Mouse (Mus musculus) intestine, embryonic 16.5 days (tissue): ENCODE data around the gene Wdr54. TPM values are rescaled to one million over a fixed set of nuclear protein-coding genes. Genes with fewer than 3 reads are reported as not detected.
A peak's percentile ranks its signal among the peaks of the same experiment; 100 is the strongest.

Source experiments
- ATAC-seq: fragments of 200-750 bp; cut with Nextera tagmentation; 2 replicates; pipeline ENCODE4 v1.8.0; 2017; ENCODE audit warnings: moderate TSS enrichment, moderate library complexity
- H3K27ac ChIP-seq: fragments of 300-500 bp; sonication (generic); 2 replicates; pipeline ENCODE4 v1.5.1; 2014; ENCODE audit warnings: mild to moderate bottlenecking, low read length
- H3K27me3 ChIP-seq: fragments of 300-500 bp; sonication (generic); replicated peaks from 2 replicates; pipeline ENCODE4 v1.6.1; 2014; ENCODE audit warnings: low read length, control low read depth, mixed read lengths; ENCODE audit not compliant: control insufficient read depth, insufficient read depth
- H3K36me3 ChIP-seq: fragments of 300-500 bp; sonication (generic); 2 replicates; pipeline ENCODE4 v1.6.1; 2014; ENCODE audit warnings: low read length, control low read depth; ENCODE audit not compliant: control insufficient read depth, insufficient read depth
- H3K4me1 ChIP-seq: fragments of 300-500 bp; sonication (generic); 2 replicates; pipeline ENCODE4 v1.6.1; 2014; ENCODE audit warnings: low read length, control low read depth, mixed read lengths; ENCODE audit not compliant: control insufficient read depth, insufficient read depth
- H3K4me2 ChIP-seq: fragments of 300-500 bp; sonication (generic); 2 replicates; pipeline ENCODE4 v1.6.1; 2014; ENCODE audit warnings: low read depth, low read length, control low read depth
- H3K4me3 ChIP-seq: fragments of 300-500 bp; sonication (generic); 2 replicates; pipeline ENCODE4 v1.5.1; 2014; ENCODE audit warnings: mild to moderate bottlenecking, low read length
- H3K9ac ChIP-seq: fragments of 300-500 bp; sonication (generic); 2 replicates; pipeline ENCODE4 v1.6.1; 2014; ENCODE audit warnings: low read depth, low read length
- H3K9me3 ChIP-seq: fragments of 300-500 bp; sonication (generic); 2 replicates; pipeline ENCODE4 v1.6.1; 2016; ENCODE audit warnings: low read length, control low read depth; ENCODE audit not compliant: control insufficient read depth
- WGBS: fragments of 180-500 bp; shearing (Covaris S2); extraction: QIAGEN DNeasy Blood & Tissue Kit; methylation state at CpG from one replicate; pipeline ENCODE4 v1.1.7; 2014; 5-methylcytosine and 5-hydroxymethylcytosine counted together
- polyA plus RNA-seq: library from polyadenylated mRNA; unstranded; fragments of >200 nt; fragmentation: Nextera tagmentation; extraction: Ambion mirVana; gene quantifications from 2 replicates; pipeline ENCODE4 v1.2.1, GENCODE M21; 2015

Gene Wdr54
- polyA plus RNA-seq, 1 experiment from 2014 or later, result 4.6 TPM

- H3K9me3 ChIP-seq, result no peaks in the 10 kb centered on the region
- WGBS, result 1% methylated on average over 44 of the region's 52 CpGs
- H3K27me3 ChIP-seq, result no peaks in the 10 kb centered on the region
- H3K9ac ChIP-seq, result peak overlapping the region; percentile 89
- peak overlapping the region; percentile 96 for H3K27ac ChIP-seq
- ATAC-seq, result no peak; the same call in 1 of the 2 replicates
- H3K4me3 ChIP-seq, result peak overlapping the region; percentile 74
- peaks cover 31% of the 10 kb centered on the region for H3K4me1 ChIP-seq
- H3K4me2 ChIP-seq, result peak overlapping the region; percentile 99
- H3K36me3 ChIP-seq, result no peaks in the 10 kb centered on the region; the same call in 1 of the 2 replicates
Observed at GRCm38 (mm10) chr6:83121863-83122710, 34.1 kb downstream of the Wdr54 start.

GRCm38 (mm10) chr6:83120930-83121862 lies 35.0 kb downstream of the Wdr54 start, which contains the start of gene Wbp1:
Wbp1 (minus strand) TSS chr6:83121559.
- H3K27me3 ChIP-seq, result no peaks in the 10 kb centered on the region
- H3K4me2 ChIP-seq, result peak within 1 kb of the TSS; percentile 99
- H3K27ac ChIP-seq, result peak within 1 kb of the TSS; percentile 96
- H3K4me3 ChIP-seq, result peak within 1 kb of the TSS; percentile 74
- under 1% methylated on average over 38 of the region's 38 CpGs for WGBS
- H3K36me3 ChIP-seq, result no peaks in the 10 kb centered on the region; the same call in 1 of the 2 replicates
- no peaks in the 10 kb centered on the region for H3K9me3 ChIP-seq
- peak; percentile 94 for ATAC-seq
- H3K9ac ChIP-seq, result peak within 1 kb of the TSS; percentile 89
- H3K4me1 ChIP-seq, result peaks cover 36% of the 10 kb centered on the region

GRCm38 (mm10) chr6:83119734-83120051 lies 36.5 kb downstream of the Wdr54 start:
- H3K4me3 ChIP-seq, result peak overlapping the region; percentile 74; the same call in 1 of the 2 replicates
- peaks cover 41% of the 10 kb centered on the region for H3K4me1 ChIP-seq
- no peak overlapping the region for H3K27ac ChIP-seq
- ATAC-seq, result no peak
- no peaks in the 10 kb centered on the region for H3K9me3 ChIP-seq
- 76% methylated on average over 7 of the region's 7 CpGs for WGBS
- peak overlapping the region; percentile 81; the same call in 1 of the 2 replicates for H3K9ac ChIP-seq
- H3K4me2 ChIP-seq, result peak overlapping the region; percentile 90; the same call in 1 of the 2 replicates
- no peaks in the 10 kb centered on the region; the same call in 1 of the 2 replicates for H3K36me3 ChIP-seq
- H3K27me3 ChIP-seq, result no peaks in the 10 kb centered on the region

GRCm38 (mm10) chr6:83118825-83119733 lies 37.1 kb downstream of the Wdr54 start:
- H3K4me1 ChIP-seq, result peaks cover 41% of the 10 kb centered on the region
- H3K9me3 ChIP-seq, result no peaks in the 10 kb centered on the region
- no peak overlapping the region for H3K27ac ChIP-seq

GRCm38 (mm10) chr6:83118369-83118768 lies 37.8 kb downstream of the Wdr54 start:
- 80% methylated on average over 11 of the region's 11 CpGs for WGBS
- no peaks in the 10 kb centered on the region for H3K27me3 ChIP-seq
- ATAC-seq, result no peak
- H3K9ac ChIP-seq, result no peak overlapping the region
- H3K9me3 ChIP-seq, result no peaks in the 10 kb centered on the region
- no peak overlapping the region for H3K27ac ChIP-seq
- H3K4me2 ChIP-seq, result no peak overlapping the region
- H3K4me3 ChIP-seq, result no peak overlapping the region
- H3K36me3 ChIP-seq, result no peaks in the 10 kb centered on the region; the same call in 1 of the 2 replicates
- peaks cover 37% of the 10 kb centered on the region for H3K4me1 ChIP-seq

More at GRCm38 (mm10) chr6:83118825-83119733, 37.1 kb downstream of the Wdr54 start:
- ATAC-seq, result no peak
- Histone ChIP-seq H3K4me2 (no peak overlapping the region), H3K9ac (peak overlapping the region; percentile 81; the same call in 1 of the 2 replicates), H3K36me3 (no peaks in the 10 kb centered on the region; the same call in 1 of the 2 replicates), H3K27me3 (no peaks in the 10 kb centered on the region), H3K4me3 (no peak overlapping the region)
- 78% methylated on average over 14 of the region's 14 CpGs for WGBS

- Histone ChIP-seq H3K4me3 (no peak overlapping the region), H3K27me3 (no peaks in the 10 kb centered on the region), H3K27ac (no peak overlapping the region), H3K4me2 (no peak overlapping the region), H3K9ac (no peak overlapping the region), H3K4me1 (peaks cover 31% of the 10 kb centered on the region), H3K9me3 (no peaks in the 10 kb centered on the region), H3K36me3 (no peaks in the 10 kb centered on the region; the same call in 1 of the 2 replicates)
- 87% methylated on average over 13 of the region's 13 CpGs for WGBS
- no peak for ATAC-seq
Observed at GRCm38 (mm10) chr6:83117616-83118015, 38.6 kb downstream of the Wdr54 start.

- H3K4me1 ChIP-seq, result peaks cover 26% of the 10 kb centered on the region
- no peaks in the 10 kb centered on the region; the same call in 1 of the 2 replicates for H3K36me3 ChIP-seq
- no peak for ATAC-seq
- no peak overlapping the region for H3K9ac ChIP-seq
- H3K9me3 ChIP-seq, result no peaks in the 10 kb centered on the region
- no peak overlapping the region for H3K27ac ChIP-seq
- H3K27me3 ChIP-seq, result no peaks in the 10 kb centered on the region
- no peak overlapping the region for H3K4me3 ChIP-seq
- H3K4me2 ChIP-seq, result no peak overlapping the region
- WGBS, result 86% methylated on average over 4 of the region's 4 CpGs
Observed at GRCm38 (mm10) chr6:83117165-83117438, 39.1 kb downstream of the Wdr54 start.

GRCm38 (mm10) chr6:83116373-83117164 lies 39.6 kb downstream of the Wdr54 start:
- ATAC-seq, result no peak
- Histone ChIP-seq H3K27ac (peak overlapping the region; percentile 72), H3K4me3 (peak overlapping the region; percentile 85), H3K9ac (peak overlapping the region; percentile 92), H3K9me3 (no peaks in the 10 kb centered on the region), H3K4me2 (peak overlapping the region; percentile 88), H3K36me3 (no peaks in the 10 kb centered on the region; the same call in 1 of the 2 replicates), H3K4me1 (peaks cover 25% of the 10 kb centered on the region), H3K27me3 (no peaks in the 10 kb centered on the region)
- WGBS, result 71% methylated on average over 11 of the region's 11 CpGs
